Mouse (Mus musculus): ENCODE results near the gene Nox4. TPM values are rescaled to one million over a fixed set of nuclear protein-coding genes. Genes with fewer than 3 reads are reported as not detected.

The Nox4 gene
- polyA plus RNA-seq, 1 experiment from 2014 or later = 2.1 TPM

Other genes with a start within 250 kb of the Nox4 start
- gene Vmn2r79, start 250.0 kb upstream of the Nox4 start, polyA plus RNA-seq (2014; fragmentation: Nextera tagmentation; extraction: Ambion mirVana) = not detected in 2 replicates
- gene Tyr, start 247.4 kb downstream of the Nox4 start, polyA plus RNA-seq (2014; fragmentation: Nextera tagmentation; extraction: Ambion mirVana) = 0.05 TPM in 1 of 2 replicates, not detected in the other

All from hindbrain, embryonic 14.5 days (tissue).